Mouse (Mus musculus): ENCODE data around the gene Fbp1. TPM values are rescaled to one million over a fixed set of nuclear protein-coding genes. Genes with fewer than 3 reads are reported as not detected.
"Not testable (repeated sequence)": the region's sequence is repeated elsewhere in the genome, so short reads cannot be mapped to it uniquely, and the experiment has no call there.

Fbp1 gene
- not detected for total RNA-seq (2021)

DNA sequence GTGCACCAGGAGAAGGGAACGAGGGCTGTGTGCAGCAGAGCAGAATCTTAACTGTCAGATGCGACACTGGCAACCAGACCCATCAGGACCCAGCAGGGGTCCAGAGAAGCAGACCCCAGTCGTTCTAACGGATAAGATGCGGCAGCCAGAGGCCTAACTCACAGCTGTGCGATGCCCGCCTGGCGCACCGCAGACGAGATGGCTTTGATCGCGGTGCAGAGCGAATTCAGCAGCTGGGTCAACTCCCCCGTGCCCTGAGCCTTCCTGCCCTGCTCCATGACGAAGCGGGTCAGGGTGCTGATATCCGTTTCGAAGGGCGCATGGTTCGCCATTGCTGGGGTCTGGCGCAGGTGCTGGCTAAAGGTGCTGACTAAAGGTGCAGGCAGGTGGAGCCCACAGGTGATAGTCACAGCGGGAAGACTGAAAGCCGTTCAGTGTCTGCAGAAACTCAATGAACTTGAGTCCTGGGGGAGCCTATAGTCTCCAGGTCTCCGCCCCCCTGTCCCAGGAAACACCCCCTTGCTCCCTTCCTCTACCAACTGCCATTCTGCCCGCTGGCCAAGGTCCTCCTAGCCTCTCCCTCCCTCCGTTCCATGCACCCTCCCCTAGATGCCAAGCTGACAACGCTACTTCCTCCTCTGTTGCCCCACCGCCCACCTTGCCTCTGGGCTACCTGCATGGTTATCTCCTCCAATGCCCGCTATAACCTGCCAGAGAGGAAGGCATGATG, at the start of gene Fbp1:
Fbp1 (minus strand) TSS at position 571 of the 730 bp plus-strand sequence.
- intact Hi-C loops (cut with DNase I): no loop called here
- no peak for DNase-seq

DNA sequence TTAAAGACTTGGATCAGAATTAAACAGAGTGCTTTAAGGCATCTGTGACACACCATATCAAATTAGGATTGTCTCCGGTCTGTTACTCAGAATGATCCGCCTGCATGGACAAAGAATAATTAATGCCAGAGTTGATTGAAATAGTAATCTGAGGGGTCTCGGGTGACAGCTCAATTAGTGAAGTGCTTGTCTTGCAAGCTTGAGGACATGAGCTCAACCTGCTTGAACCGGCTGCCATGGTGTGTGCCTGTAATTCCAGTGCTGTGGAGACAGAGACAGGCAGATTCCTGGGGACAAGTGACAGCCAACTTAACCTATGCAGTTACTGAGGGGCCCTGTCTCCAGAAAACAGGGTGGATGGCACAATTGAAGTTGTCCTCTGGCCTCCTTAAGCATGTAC, 44.4 kb upstream of the Fbp1 start:
- no peak for DNase-seq
- intact Hi-C loops (cut with DNase I): no loop called here

DNA sequence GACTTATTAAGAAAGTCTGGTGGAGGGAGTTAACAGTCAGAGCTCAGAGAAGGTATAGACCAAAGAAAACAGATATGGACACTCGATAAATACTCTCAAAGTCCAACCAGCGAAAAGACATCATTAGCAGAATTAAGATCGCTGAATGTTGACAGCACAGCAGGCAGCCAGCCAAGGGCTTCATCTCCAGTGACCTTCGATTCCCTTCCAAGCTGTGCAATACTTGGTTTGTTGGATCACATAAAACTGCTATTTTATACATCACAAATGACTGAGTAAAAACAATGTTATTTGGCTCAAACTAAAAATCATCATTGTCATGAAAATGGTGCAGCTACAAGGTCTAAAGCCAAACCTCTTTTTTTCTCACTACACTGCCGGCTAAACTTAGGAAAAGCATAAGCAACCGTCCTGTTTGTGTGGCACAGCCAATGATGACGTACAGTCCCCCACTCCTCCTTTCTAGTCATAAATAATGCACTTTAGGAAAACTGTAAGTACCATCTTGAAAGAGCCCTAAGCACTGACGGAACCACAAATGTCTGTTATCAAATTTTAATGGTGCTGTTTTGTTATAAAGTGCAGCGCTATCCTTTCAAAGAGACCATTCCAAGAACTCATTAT, 41.8 kb upstream of the Fbp1 start:
- intact Hi-C loops (cut with DNase I): loop anchor here (5.0 kb wide), 1 partner anchor 312 kb away; no protein-coding TSS in a partner anchor
- DNase-seq: peak in 1 of 2 experiments; percentile 24

DNA sequence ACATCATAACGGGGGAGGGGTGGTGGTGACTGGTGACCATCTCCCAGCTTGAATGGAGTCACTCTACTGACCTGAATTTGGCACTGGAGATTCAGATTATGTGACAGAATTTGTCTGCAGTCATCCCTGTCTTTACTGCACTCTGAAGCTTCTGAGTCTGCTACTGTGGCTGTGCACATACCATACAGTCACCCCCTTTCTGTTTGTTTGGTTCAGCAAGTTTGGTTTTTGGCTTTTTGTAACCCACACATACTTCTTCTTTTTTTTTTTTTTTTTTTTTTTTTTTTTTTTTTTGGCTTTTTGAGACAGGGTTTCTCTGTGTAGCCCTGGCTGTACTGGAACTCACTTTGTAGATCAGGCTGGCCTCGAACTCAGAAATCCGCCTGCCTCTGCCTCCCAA, 41.1 kb upstream of the Fbp1 start:
- intact Hi-C loops (cut with DNase I): loop anchor here (5.0 kb wide), 1 partner anchor 313 kb away; no protein-coding TSS in a partner anchor
- not testable (repeated sequence) for DNase-seq

DNA sequence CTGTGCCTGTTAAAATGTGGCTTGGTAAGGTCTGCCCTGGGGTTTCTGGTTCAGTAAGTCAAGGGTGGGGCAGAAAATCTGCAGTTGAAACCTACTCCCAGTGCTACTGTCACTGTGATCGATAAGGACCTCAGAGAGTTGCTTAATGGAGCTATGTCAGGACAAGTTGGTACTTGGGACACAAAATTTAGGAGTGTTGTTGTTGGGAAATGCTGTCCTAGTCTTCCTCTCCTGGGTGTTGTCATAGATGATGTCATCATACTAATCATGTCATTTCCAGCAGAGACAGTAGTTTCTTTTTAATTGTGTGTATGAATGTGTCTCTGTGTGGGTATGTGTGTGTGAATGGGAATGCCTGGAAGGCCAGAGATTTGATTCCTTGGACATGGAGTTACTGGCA, 39.4 kb upstream of the Fbp1 start:
- intact Hi-C loops (cut with DNase I): loop anchor here (2.0 to 5.0 kb wide), 3 partner anchors 119 to 429 kb away; no protein-coding TSS in a partner anchor
- no peak for DNase-seq

DNA sequence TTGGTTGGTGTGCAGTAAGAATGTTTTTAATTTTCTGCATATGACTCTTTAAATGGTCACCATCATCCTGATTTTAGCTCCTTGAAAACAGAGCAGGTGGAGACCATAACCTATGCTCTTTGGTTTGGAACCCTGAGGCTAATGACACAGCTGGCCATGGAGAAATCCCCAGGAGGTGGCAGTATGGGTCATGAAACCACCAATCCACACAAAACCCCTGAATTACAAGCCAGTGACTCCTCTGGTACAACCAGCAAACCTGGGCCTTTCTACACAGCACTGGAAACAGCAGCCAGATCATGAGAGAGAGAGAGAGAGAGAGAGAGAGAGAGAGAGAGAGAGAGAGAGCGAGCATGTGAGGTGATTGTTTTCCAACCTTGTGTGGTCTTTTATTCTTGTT, 38.4 kb upstream of the Fbp1 start:
- peak; percentile 44 to 61 for DNase-seq

DNA sequence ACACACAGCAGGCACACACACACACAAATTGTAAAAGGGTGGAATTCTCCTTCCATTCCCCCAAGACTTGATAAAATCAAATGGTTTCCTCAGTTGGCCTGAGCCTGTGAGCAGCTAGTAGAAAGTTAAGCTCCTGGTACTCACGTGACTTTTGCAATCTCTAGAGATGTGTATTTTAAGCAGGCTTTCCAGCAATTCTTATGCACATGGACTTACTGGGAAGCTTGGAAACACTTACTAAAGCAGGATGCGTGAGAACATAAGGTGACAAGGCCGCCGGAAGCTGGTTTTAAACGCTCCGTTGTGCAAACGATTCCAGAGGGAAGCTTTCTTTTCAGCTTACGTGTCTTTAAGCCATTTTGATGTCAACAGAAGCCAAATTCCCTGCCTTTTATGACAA, 35.1 kb upstream of the Fbp1 start:
- intact Hi-C loops (cut with DNase I): no loop called here
- no peak for DNase-seq

More for the DNA sequence above, 38.4 kb upstream of the Fbp1 start:
- intact Hi-C loops (cut with DNase I): loop anchor here (1.0 to 5.0 kb wide), 4 partner anchors 120 to 430 kb away; no protein-coding TSS in a partner anchor

DNA sequence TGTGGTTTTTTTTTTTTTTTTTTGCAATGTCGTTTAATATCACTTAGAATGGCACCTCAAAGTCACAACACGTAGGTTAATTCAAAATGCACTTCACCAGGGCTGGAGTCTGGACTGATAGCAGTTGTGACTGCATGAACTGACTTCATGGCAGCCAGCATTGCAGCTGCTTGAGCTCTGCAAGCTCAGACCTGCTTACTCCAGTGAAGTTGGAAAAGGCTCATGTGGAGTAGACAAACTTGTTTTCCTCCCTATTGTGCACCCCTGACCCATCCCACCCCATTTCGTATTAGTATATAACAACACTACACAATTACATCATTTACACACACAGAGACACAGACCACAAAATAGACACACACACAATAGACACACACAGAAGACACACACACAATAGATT, 34.6 kb upstream of the Fbp1 start:
- intact Hi-C loops (cut with DNase I): no loop called here
- no peak for DNase-seq

DNA sequence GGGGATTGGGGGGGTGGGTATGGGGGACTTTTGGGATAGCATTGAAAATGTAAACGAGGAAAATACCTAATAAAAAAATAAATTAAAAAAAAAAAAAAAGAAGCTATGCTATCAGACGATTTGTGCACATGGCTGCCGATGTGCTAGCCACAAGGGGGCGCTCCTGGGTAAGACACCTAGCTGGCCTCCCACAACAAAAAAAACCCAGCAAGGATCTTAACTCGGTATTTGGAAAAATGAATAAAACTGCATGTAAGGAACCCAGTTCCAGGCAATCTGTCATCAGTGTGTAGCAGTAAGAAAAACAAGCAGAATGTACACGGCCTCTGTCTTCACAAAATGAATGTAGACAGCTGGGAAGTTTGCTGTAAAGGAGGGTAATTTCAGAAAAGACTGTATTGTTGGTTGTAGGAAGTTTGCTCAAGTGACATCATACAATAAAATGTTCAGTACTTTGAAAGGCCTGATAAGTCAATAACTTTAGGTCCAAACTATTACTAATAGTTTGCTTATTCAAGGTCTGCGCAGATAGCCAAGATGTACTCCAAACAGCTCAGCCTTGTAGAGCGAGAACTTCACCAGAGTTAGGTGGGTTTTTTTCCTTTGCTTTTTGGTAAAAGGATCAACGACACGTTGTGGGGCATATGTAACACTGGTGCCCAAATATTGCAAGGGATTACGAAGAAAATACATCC, 31.7 kb upstream of the Fbp1 start:
- DNase-seq: peak; percentile 72 to 84
- intact Hi-C loops (cut with DNase I): loop anchor here (1.0 kb wide), 2 partner anchors 412 to 437 kb away; no protein-coding TSS in a partner anchor

DNA sequence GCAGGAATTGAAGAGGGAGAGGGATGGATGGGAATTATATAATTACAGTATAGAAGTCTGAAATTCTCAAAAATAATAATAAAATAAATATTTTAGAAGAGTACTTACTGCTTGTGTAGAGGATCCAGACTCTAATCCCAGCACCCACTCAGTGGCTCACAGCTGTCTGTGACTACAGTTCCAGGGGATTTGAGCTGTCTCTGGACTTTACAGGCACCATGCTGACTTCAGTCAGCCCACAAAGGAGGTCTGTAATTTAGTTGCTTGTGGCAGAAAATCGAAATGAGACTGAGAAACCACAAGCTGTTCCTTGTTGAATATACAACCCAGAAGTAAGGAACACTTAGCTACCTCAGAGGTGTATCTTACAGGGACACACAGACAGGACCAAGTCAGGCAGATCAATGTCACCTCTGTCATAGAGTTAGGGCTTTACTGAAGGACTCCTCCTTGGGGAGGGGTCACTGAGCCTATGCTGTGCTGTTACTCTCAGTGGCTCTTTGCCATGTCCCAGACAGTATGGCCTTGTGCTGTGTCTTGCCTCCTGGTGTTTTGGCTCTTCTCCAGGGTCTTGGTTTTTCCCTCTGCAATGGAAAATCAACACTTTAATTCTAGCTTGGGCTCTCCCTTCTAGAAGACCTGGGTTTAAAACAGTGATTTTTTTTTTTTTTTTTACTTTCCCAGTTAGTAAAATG, 29.5 kb upstream of the Fbp1 start:
- intact Hi-C loops (cut with DNase I): no loop called here

DNA sequence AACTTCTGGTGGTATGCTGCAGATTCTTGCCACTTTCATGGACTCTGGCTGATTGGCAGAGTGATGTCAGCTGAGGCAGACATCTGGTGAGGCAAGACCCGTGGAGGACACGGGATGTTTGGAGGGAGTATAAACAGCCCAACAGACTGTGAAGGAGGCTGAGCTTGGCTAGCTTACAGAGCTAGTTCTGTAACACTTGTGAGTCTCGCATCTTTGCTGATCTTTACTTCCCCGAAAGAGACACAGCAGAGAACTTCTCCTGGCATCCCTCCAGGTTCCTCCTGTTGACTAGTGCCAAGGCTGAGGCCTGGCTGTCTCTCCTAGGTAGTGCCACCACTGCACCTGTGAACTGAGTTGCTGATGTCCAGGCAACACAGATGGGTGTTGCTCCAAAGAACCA, 28.6 kb upstream of the Fbp1 start:
- no peak for DNase-seq
- intact Hi-C loops (cut with DNase I): no loop called here

More for the DNA sequence above, 29.5 kb upstream of the Fbp1 start:
- DNase-seq: no peak

DNA sequence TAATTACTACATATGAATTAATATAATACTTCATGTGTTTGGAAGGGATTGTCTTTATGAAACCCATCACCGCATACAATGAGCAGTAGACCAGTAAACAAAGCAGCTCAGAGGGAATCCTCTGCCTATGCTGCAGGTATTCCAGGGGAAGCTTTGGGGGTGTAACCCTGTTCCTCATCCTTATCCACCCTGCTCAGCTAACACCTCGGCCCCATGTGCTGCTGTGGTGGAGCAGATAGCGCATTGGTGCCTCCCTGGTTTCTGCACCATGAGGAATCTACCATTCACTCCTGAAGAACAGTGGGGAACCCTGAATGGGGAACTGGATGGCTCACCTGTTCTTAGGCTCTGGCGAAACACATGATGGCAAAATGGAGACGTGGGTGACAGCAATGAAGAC, 23.5 kb upstream of the Fbp1 start:
- DNase-seq: no peak
- intact Hi-C loops (cut with DNase I): no loop called here

DNA sequence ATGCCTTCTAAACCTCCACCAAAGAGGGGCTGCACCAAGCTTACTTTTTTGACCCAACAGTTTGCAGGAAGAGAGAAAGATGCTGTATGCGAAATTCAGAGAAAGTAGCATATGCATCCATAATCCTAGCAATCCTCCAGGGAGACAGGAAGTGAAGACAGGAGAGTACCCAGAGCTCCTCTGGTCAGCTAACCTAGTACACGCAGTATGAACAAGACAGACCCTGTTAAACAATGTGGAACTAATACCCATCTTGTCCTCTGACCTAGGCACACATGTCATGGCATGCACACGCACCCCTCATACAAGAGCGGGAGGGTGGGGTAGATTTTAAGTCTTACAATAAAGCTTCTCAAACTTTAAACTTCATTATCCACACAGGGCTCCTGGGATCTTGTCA, 22.1 kb upstream of the Fbp1 start:
- no peak for DNase-seq
- intact Hi-C loops (cut with DNase I): no loop called here

DNA sequence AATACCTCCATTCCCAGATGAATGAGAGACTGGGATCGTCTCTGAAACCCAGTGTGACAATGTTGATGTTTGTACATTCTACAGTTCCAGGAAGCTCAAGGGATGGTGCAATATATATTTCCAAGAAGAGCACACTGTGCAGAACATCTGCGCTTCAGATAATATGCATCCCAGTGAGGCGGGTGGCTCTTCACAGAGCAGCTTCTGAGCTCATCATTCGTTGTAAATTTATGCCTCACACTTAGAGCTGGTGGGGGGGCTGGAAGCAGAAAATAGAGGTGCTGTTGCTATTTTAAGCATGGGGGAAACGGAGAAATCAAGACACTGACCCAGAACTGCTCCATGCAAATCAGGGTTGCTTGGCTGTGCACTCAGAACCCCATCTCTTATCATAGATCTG, 21.7 kb upstream of the Fbp1 start:
- DNase-seq: no peak
- intact Hi-C loops (cut with DNase I): no loop called here

DNA sequence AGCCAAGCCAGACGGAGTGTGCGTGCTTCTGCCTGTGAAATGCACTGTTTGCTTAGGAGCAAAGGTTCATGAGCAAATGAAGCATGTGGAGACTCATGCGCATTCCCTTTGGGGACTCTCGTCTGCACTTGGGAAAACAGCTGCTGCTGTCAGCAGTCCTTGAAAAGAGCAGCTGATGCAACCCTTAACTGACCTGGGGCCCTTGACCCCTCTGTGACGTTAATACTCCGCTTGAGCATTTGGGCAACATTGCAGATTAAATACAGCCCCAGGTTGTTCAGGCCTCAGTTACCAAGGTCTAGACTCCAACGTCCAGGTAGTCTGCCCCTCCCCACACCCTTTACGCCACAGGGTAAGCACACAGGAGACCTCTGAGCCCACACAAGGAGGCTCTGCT, 20.1 kb upstream of the Fbp1 start:
- no peak for DNase-seq
- intact Hi-C loops (cut with DNase I): no loop called here

DNA sequence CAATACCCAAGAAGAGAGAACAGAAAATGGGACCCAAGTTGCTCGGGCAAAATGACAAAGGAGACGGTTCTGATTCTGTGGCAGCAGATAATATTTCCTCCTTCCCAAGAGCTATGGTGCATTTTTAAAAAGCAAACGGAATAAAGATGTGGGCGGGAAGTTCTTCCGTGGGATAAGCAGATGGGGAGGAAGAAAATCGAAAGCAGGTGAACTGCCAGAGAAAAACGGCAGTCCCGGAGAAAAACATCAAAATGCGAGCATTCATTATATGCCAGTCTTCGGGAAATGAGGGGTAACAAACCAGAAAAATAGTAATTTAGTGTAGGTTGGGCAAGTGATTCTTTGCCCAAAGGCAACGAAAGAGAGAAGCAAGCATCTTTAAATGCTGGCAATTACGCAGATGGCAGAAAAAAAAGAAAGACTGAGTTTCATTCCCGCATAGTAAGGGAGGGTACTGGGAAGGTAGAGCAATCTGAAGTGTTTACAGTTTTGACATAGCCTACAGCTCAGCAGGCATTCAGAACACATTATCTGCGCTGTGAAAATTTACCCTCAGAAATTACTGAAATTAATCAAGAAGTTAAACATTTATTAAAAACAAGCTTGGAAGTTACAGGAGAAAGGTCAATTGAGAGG, 19.6 kb upstream of the Fbp1 start:
- no peak for DNase-seq
- intact Hi-C loops (cut with DNase I): no loop called here

DNA sequence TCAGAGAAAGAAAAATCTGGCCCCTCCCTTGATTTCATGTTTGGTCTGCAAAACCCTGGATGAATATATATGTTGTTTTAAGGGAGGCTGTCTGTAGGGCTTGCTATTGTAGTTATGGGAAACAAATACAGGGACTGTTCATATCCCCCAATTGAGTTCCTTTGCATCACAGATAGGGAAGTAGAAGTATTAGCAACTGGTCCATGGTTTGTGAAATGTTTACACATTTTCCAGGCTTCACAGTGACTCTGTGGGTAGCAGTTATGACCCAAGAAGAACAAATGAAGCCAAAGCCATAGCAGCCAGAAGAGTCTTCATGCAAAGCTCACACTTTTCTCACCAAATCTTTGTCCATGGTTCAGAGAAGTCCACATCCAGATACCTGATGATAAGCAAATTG, 13.1 kb upstream of the Fbp1 start:
- intact Hi-C loops (cut with DNase I): no loop called here
- no peak for DNase-seq

DNA sequence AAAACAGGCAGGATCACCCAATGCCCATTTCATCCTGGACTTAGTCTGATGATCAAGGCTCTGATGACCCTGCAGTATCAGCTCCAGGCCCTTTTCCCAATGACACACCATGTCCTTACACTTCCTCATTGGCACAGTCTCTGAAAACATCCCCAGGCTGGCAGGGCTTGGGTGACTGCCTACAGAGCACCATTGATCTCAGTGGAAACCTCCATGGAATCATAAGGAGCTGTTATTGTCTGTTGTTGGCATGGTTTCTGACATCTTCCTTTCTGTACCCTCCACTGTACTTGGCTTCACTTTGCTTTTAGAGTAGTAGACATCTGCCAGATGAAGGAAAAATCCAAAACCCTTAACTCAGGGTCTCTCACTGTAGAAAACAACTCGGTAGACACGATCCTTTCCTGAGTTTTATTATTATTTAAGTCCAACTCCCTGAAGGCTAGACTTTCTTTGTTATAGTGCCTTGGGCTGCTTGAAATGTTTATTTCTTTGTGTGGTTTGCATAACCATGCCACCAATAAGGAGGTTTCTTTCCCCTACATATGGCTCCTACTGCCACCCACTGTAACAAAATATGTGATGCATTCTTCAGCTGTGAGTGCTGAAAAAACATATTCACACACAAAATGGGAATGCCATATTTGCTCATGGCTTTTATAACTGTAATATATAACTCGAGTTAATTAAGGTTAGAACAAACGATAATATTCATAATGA, 10.0 kb upstream of the Fbp1 start:
- no peak for DNase-seq
- intact Hi-C loops (cut with DNase I): no loop called here

DNA sequence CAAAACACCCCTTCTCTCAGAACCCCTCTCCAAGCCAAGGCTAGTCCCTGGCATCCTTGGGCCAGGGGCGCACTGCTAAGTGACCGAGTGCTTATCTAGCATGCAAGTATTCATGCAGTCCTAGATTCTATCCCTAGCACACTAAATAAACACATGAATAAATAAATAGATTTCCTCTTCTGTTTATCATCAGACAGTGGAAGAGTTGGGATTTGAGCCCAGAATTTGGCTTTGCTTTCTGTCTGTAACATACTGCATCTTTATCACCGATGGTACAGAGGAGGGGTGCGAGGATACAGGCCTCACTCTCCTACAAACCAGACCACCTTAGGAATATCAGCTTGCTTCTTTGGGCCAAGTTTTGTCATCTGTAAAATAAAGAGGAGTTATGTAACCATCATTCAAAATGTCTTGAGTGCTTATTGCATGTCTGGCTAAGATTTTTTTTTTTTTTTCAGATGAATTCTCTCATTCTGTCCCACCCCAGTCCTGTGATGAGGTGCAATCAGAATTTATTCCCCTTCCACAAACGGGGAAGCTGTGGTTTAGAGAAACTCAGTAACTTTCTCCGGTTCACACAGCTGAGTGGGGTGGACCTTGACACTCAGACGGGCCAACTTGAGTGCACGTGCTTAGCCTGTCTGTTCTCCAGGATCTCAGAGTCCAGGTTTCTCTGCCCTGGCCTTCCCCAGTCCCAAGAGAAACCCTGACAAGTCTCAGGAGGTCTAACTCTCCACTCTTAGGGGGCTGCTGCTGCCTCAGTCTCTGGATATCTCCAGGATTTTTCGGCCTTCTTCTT, 5.2 kb upstream of the Fbp1 start:
- DNase-seq: no peak
- intact Hi-C loops (cut with DNase I): no loop called here
